Mouse (Mus musculus) subcutaneous adipose tissue, adult 2 months (tissue): ENCODE data around the gene Frmd6. TPM values are rescaled to one million over a fixed set of nuclear protein-coding genes. Genes with fewer than 3 reads are reported as not detected.

Experiments
- polyA plus RNA-seq: library from polyadenylated mRNA; depleted of rRNA; stranded (reverse); fragments of >200 nt; gene quantifications from 2 replicates; pipeline ENCODE4 v1.2.3, GENCODE M21; 2012; ENCODE audit warnings: low replicate concordance; rRNA removed

Gene Frmd6
- polyA plus RNA-seq, result 16.3 and 33.4 TPM in 2 replicates

DNA sequence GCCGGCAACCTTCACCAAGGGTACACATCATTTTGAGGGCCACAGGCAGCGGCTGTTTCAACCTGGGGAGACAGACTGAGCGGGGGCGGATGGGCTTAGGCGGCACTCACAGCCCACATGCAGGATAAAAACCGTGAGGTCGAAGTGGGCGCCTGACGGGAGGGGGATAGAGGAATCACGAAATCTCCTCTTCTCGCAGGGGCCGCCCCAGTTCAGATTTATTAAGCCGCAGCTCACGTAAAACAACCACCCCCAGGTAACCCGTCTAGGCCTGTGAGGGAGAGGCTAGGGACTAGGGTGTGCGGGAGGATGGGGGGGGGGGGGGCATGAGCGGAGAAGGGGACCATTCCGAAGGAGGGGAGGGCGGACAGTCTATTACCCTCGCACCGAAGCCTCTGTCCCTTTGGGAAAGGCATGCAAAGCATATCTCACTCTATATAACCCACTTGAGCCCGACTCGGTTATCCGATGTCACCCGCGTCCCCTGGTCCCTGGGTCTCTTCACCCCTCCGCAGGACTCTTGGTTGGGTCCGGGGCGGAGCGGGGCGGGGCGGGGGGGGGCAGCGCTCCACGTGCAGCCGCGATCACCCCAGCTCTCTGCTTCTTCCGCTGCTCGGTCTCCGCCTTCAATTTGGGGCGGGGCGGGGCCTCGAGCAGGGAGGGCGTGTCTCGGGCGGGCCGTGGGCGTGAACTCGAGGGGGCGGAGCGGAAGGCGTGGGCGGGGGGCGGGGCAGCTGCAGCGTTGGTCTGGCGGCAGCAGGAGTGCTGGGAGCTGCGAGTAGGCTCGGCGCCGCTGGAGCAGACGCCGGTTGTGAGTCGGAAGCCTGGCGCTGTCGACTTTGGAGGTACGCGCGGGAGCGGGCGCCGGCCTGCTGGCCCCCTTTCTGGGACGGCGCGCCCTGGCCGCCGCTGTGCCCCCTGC lies at the start of gene Frmd6:
Gene Frmd6 (plus strand): TSS at position 786 of the 922 bp plus-strand sequence.

DNA sequence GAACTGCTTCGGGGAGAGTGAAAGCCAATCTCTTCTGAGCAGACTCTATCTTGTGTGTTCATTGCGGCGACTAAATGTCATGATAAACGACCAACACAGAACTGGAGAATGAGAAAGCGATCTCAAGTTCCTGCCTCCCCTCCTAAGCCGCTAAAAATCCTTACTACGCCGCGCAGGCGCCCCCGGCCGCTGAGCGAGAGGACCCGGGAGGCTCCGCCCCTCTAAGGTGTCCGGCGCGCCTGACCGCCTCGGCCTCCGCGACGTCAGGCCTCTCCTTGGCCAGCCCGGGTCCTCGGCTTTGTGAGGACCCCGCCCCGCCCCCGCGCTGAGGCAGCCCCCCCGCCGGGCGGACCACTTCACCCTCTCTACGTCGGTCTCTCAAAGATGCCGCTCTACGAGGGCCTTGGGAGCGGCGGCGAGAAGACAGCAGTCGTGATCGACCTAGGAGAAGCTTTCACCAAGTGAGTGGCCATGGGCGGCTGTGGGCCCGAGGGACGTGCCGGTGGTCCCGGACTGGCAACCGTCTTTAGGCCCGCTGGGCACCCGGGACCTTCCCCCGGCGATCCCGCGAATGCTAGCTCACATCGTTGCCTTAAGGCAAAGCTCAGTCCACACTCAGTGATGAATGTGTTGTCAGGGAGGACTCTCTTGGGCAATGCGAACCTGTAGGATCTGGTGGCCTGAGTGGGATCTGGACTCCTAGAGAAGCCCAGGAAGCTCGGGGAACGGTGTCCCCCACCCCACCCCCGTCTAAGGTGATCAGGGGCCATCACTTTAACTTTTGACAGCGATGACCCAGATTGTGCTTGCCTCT lies 112.5 kb downstream of the Frmd6 start, which contains the start of gene Actr10:
Gene Actr10 (plus strand): TSS at position 287 of the 814 bp plus-strand sequence.

Other genes with a start within 250 kb of the Frmd6 start
- gene Actr10, start 112.3 kb downstream of the Frmd6 start, polyA plus RNA-seq, result 42.8 and 44.5 TPM in 2 replicates
- 27.7 and 30.2 TPM in 2 replicates for gene Psma3, start 149.1 kb downstream of the Frmd6 start, polyA plus RNA-seq
- gene Arid4a, start 190.5 kb downstream of the Frmd6 start, polyA plus RNA-seq, result 2.9 and 5.0 TPM in 2 replicates